Mouse (Mus musculus) thymus, adult 2 months (tissue): ENCODE data around the gene Cacna1d. TPM values are rescaled to one million over a fixed set of nuclear protein-coding genes. Genes with fewer than 3 reads are reported as not detected.

Experiments
- DNase-seq: peaks from one replicate; pipeline ENCODE4 v3.0.0; 2021
- H3K27ac ChIP-seq: fragments of 200-500 bp; 2 replicates; pipeline ENCODE4 v1.5.1; 2012; ENCODE audit warnings: low read length, control low read depth; ENCODE audit not compliant: control insufficient read depth, insufficient read depth
- H3K27me3 ChIP-seq: fragments of 200-500 bp; 2 replicates; pipeline ENCODE4 v1.6.1; 2012; ENCODE audit warnings: mild to moderate bottlenecking, low read length, moderate library complexity, mixed read lengths; ENCODE audit not compliant: control insufficient read depth, insufficient read depth
- H3K36me3 ChIP-seq: fragments of 200-500 bp; 2 replicates; pipeline ENCODE4 v1.6.1; 2012; ENCODE audit warnings: mild to moderate bottlenecking, low read length, moderate library complexity; ENCODE audit not compliant: control insufficient read depth, insufficient read depth
- H3K4me1 ChIP-seq: fragments of 200-500 bp; replicated peaks from 2 replicates; pipeline ENCODE4 v1.6.1; 2012; ENCODE audit warnings: low read length; ENCODE audit not compliant: control insufficient read depth, insufficient read depth
- H3K4me3 ChIP-seq: fragments of 200-500 bp; 2 replicates; pipeline ENCODE4 v1.5.1; 2012; ENCODE audit warnings: mild to moderate bottlenecking, low read length, control low read depth, moderate library complexity; ENCODE audit not compliant: control insufficient read depth, insufficient read depth
- CTCF ChIP-seq: fragments of 200-500 bp; IDR thresholded peaks from 2 replicates; pipeline ENCODE4 v1.5.1; 2012; ENCODE audit warnings: mild to moderate bottlenecking, control low read depth, low read length, moderate library complexity, borderline replicate concordance; ENCODE audit not compliant: control insufficient read depth, poor library complexity, insufficient read depth; ENCODE audit errors: extremely low read depth
- POLR2A ChIP-seq: fragments of 200-500 bp; IDR thresholded peaks from 2 replicates; pipeline ENCODE4 v1.6.1; 2012; ENCODE audit warnings: mild to moderate bottlenecking, low read length, control low read depth, moderate library complexity; ENCODE audit not compliant: control insufficient read depth, poor library complexity, insufficient read depth; ENCODE audit errors: extremely low read depth
- WGBS: fragments of 180-500 bp; shearing (Covaris S2); methylation state at CpG from one replicate; pipeline ENCODE4 v1.1.7; 2018; 5-methylcytosine and 5-hydroxymethylcytosine counted together
- polyA plus RNA-seq: library from polyadenylated mRNA; depleted of rRNA; stranded (reverse); fragments of >200 nt; gene quantifications from 2 replicates; pipeline ENCODE4 v1.2.3, GENCODE M21; 2012

Cacna1d gene
- polyA plus RNA-seq, 1 experiment = 2.2 TPM

- 93% methylated on average over 4 of the region's 4 CpGs for WGBS
- DNase-seq = no peak
- Histone ChIP-seq H3K4me3 (no peak overlapping the region), H3K27ac (no peak overlapping the region), H3K36me3 (no peaks in the 10 kb centered on the region), H3K27me3 (no peaks in the 10 kb centered on the region), H3K4me1 (no peaks in the 10 kb centered on the region)
- TF ChIP-seq POLR2A (no peak), CTCF (no peak)
These were observed 271.4 kb downstream of the Cacna1d start for GRCm38 (mm10) chr14:30219851-30220250.

- 71% methylated on average over 3 of the region's 3 CpGs for WGBS
- no peak overlapping the region for H3K4me3 ChIP-seq
- H3K27me3 ChIP-seq = no peaks in the 10 kb centered on the region
- DNase-seq = no peak
- no peaks in the 10 kb centered on the region for H3K4me1 ChIP-seq
- H3K27ac ChIP-seq = no peak overlapping the region
- no peak for TF ChIP-seq POLR2A
- TF ChIP-seq CTCF = no peak
- no peaks in the 10 kb centered on the region for H3K36me3 ChIP-seq
These were observed 273.1 kb downstream of the Cacna1d start for GRCm38 (mm10) chr14:30218114-30218513.

GRCm38 (mm10) chr14:30217124-30217523 lies 274.1 kb downstream of the Cacna1d start:
- Histone ChIP-seq H3K4me3 (no peak overlapping the region), H3K27me3 (no peaks in the 10 kb centered on the region), H3K4me1 (no peaks in the 10 kb centered on the region), H3K36me3 (no peaks in the 10 kb centered on the region), H3K27ac (no peak overlapping the region)
- no peak for TF ChIP-seq CTCF
- no peak for TF ChIP-seq POLR2A
- DNase-seq = no peak
- WGBS = 87% methylated on average over 2 of the region's 2 CpGs

GRCm38 (mm10) chr14:30208156-30208555 lies 283.1 kb downstream of the Cacna1d start:
- Histone ChIP-seq H3K4me3 (no peak overlapping the region), H3K4me1 (no peaks in the 10 kb centered on the region), H3K36me3 (no peaks in the 10 kb centered on the region), H3K27ac (no peak overlapping the region), H3K27me3 (no peaks in the 10 kb centered on the region)
- no peak for TF ChIP-seq POLR2A
- no peak for TF ChIP-seq CTCF
- DNase-seq = no peak

DNA sequence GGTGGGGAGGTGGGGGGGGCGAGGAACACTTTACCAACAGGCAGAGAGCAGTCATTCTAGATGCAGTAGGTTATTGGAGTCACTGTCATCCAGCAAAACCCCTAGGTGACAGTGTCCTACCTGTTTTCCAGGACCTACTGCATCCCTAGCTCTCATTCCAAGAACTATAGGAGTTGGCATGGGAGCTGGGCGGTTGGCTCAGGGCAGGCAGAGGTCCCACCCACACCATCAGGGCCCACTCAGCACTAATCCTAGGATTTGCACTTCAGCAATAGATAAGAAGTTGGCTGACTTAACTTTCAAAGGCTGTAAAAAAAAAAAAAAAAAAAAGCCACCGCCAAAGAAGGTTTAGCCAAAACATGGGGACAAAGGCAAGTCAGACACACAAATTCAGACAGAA lies 285.4 kb downstream of the Cacna1d start:
- no peaks in the 10 kb centered on the region for H3K36me3 ChIP-seq
- no peak for DNase-seq
- WGBS = 83% methylated on average over 3 of the region's 3 CpGs
- no peaks in the 10 kb centered on the region for H3K27me3 ChIP-seq
- H3K4me1 ChIP-seq = no peaks in the 10 kb centered on the region
- TF ChIP-seq CTCF = no peak
- no peak for TF ChIP-seq POLR2A
- H3K4me3 ChIP-seq = no peak overlapping the region
- H3K27ac ChIP-seq = no peak overlapping the region

DNA sequence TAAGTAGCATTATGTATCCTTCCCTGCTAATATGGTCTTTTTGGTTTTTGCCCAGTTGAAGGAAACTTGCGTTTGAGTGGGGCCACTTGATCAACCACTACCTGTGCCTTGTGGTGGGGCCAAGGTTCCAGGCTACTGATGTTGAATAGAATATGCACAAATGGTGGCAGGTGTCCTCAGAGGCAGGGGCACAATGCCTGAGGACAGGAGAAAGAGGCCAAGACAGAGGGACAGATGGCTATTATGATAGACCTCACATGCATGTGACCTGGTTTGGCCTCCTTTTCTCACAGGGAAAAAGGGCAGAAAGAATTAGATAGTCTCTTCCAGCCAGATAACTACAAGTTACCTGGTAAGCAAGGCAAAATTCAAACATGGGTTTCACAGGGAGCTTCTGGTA lies 286.7 kb downstream of the Cacna1d start:
- no peak overlapping the region for H3K4me3 ChIP-seq
- H3K27me3 ChIP-seq = no peaks in the 10 kb centered on the region
- 97% methylated on average over 1 of the region's 1 CpGs for WGBS
- TF ChIP-seq CTCF (no peak), POLR2A (no peak)
- H3K27ac ChIP-seq = no peak overlapping the region
- no peaks in the 10 kb centered on the region for H3K4me1 ChIP-seq
- H3K36me3 ChIP-seq = no peaks in the 10 kb centered on the region
- no peak for DNase-seq

GRCm38 (mm10) chr14:30200310-30200709 lies 290.9 kb downstream of the Cacna1d start:
- no peak overlapping the region for H3K4me3 ChIP-seq
- H3K27ac ChIP-seq = no peak overlapping the region
- H3K4me1 ChIP-seq = peaks cover 4% of the 10 kb centered on the region
- no peaks in the 10 kb centered on the region for H3K36me3 ChIP-seq
- no peak for DNase-seq
- H3K27me3 ChIP-seq = no peaks in the 10 kb centered on the region
- TF ChIP-seq CTCF (no peak), POLR2A (no peak)
- 86% methylated on average over 1 of the region's 1 CpGs for WGBS
